Mouse (Mus musculus) left cerebral cortex, postnatal 25 days (tissue): ENCODE results near the gene 6330409D20Rik. TPM values are rescaled to one million over a fixed set of nuclear protein-coding genes. Genes with fewer than 3 reads are reported as not detected.

Experiments used
- DNase-seq, 2 experiments: peaks; one replicate each; pipeline ENCODE4 v3.0.0; 2022; ENCODE audit warnings: low spot score in 2 of 2, mixed read lengths in 1 of 2
- intact Hi-C: fragments of 180-260 bp; cut with DNase I; formaldehyde crosslinking; loops from one replicate; pipeline ENCODE4 v1.15.1; 2025
- microRNA-seq, 2 experiments: library from miRNA; unstranded; fragments of <30 nt; microRNA quantifications; one replicate each; pipeline ENCODE4 v1.2.0; 2022
- total RNA-seq, 2 experiments: library from RNA; stranded (reverse); gene quantifications; 2 replicates each; pipeline ENCODE4 v1.2.3; 2021

6330409D20Rik gene
- total RNA-seq, 2 experiments from 2014 or later: 2.3 to 2.4 TPM

DNA sequence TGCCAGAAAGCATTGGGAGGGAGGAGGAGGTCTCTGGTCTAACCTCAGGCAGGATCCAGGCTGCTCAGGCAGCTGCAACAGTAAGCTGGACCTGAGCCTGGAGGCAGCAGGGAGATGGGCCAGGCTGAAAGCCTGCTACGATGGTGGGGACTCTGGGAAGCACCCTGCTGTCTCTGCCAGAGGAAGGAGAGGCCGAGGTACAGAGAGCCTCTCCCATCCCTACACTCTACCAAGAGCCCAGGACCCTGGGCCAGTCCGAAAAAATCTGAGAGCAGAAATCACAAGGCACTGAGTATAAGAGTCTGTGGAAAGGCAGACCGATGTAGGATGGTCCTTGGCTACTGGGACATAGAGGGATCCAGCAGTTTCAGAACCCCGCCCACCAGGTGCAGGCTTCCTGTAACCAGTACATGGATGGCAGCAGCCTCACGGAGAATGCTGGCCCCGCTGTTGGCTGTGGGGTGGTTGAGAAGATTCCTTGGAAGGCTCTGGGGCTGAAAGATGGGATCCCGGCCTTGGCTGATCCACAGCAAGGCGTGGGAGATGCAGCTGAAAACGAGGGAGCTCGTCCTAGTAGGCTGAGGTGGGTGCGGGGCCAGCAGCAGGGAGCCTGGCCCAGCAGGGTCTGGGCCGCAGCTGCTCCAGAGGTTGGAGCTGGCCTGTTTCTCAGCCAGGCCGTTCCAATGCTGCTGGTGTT, 57.9 kb downstream of the 6330409D20Rik start:
- intact Hi-C loops: no loop called here

More for the DNA sequence above, 57.9 kb downstream of the 6330409D20Rik start:
- no peak for DNase-seq

Small RNA genes lying within 50 kb of the gene (microRNA-seq; reads per million reads assigned to microRNA genes)
- gene Mir2861 (0 to 0.99 reads per million in 2 experiments), gene Mir3960 (0 to 0.34 reads per million in 2 experiments), gene Mir8093 (0.67 to 0.74 reads per million in 2 experiments)

Other genes starting within 250 kb of the 6330409D20Rik start
- gene Fam102a, start 205.7 kb downstream of the 6330409D20Rik start, total RNA-seq: 10 to 100 TPM; 52.2 to 57.8 TPM
- 10 to 100 TPM; 76.1 to 81.8 TPM for gene Dpm2, start 170.2 kb downstream of the 6330409D20Rik start, total RNA-seq
- gene Pip5kl1, start 166.2 kb downstream of the 6330409D20Rik start, total RNA-seq: 1 to 10 TPM; 7.5 to 8.3 TPM
- gene 9430097D07Rik, start 165.3 kb downstream of the 6330409D20Rik start, total RNA-seq: under 1 TPM; 0.80 to 0.94 TPM
- 10 to 100 TPM; 40.1 to 41.1 TPM for gene St6galnac4, start 153.9 kb downstream of the 6330409D20Rik start, total RNA-seq
- 100 to 1,000 TPM; 112 to 117 TPM for gene St6galnac6, start 141.3 kb downstream of the 6330409D20Rik start, total RNA-seq
- gene Ak1, start 119.3 kb downstream of the 6330409D20Rik start, total RNA-seq: 100 to 1,000 TPM; 157 to 159 TPM
- gene Eng, start 94.4 kb downstream of the 6330409D20Rik start, total RNA-seq: 10 to 100 TPM; 21.9 to 25.0 TPM
- 1 to 10 TPM; 7.1 to 9.4 TPM for gene Fpgs, start 36.9 kb downstream of the 6330409D20Rik start, total RNA-seq
- 100 to 1,000 TPM; 114 to 118 TPM for gene Cdk9, start 27.9 kb downstream of the 6330409D20Rik start, total RNA-seq
- 10 to 100 TPM; 27.8 to 30.8 TPM for gene Sh2d3c, start 20.0 kb downstream of the 6330409D20Rik start, total RNA-seq
- 10 to 100 TPM; 29.9 to 31.0 TPM for gene Tor2a, start 16.2 kb upstream of the 6330409D20Rik start, total RNA-seq
- under 1 TPM; 0.27 to 0.87 TPM for gene Ttc16, start 34.6 kb upstream of the 6330409D20Rik start, total RNA-seq
- gene Ptrh1, start 34.8 kb upstream of the 6330409D20Rik start, total RNA-seq: 1 to 10 TPM; 7.3 to 8.2 TPM
- gene Cfap157, start 43.4 kb upstream of the 6330409D20Rik start, total RNA-seq: under 1 TPM in 1 of 2 experiments, not detected in 1; 0.62 TPM
- gene Stxbp1, start 106.2 kb upstream of the 6330409D20Rik start, total RNA-seq: 1,000 to 10,000 TPM in 1 of 2 experiments, 100 to 1,000 TPM in 1; 957 to 1,021 TPM
- 10 to 100 TPM; 20.8 to 24.6 TPM for gene Fam129b, start 135.1 kb upstream of the 6330409D20Rik start, total RNA-seq
- gene Rpl12, start 220.5 kb upstream of the 6330409D20Rik start, total RNA-seq: 100 to 1,000 TPM; 103 to 104 TPM
- gene Lrsam1, start 220.6 kb upstream of the 6330409D20Rik start, total RNA-seq: 10 to 100 TPM; 35.4 to 43.8 TPM
- 10 to 100 TPM; 23.6 to 27.0 TPM for gene Slc2a8, start 241.1 kb upstream of the 6330409D20Rik start, total RNA-seq